Mouse (Mus musculus): Measurements from ENCODE around the gene Ssc5d.

Gene Ssc5d

GRCm38 (mm10) chr7:4948386-4948785 lies 22.8 kb downstream of the Ssc5d start:
- no peak for DNase-seq (ENCODE audit: low read depth, low spot score)

- DNase-seq (ENCODE audit: low read depth, low spot score), result no peak
These were observed 25.2 kb downstream of the Ssc5d start for GRCm38 (mm10) chr7:4950561-4951342.

DNA sequence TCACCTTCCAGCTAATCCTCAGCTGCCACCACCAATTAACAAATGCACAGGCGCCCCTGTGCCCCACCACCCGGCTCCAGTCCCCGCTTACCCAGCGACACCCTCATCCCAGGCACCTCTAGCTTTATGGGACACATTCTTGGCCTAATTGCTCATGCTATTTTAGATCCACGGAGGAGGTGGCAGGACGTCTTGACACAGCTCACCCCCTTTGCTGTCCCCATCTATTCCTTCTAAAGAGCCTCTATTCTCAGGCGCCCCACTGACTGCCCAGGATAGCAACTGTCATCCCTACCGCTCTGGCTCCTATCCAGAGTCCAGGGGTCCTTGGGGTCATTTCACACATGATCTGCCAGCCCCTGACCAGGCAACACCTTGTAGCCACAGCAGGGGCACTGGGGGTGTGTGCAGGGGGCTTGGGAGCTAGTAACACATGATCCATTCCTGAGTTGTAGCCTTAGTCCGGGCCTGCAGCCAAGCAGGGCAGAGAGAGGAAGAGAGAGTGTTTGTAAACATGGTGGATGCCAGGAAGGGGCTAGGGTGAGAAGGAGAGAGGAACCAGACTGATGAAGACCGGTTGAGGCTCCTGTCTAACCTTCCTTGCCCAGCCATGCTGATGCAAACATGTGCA lies 28.3 kb downstream of the Ssc5d start:
- no peak for DNase-seq (ENCODE audit: low read depth, low spot score)

- DNase-seq (ENCODE audit: low read depth, low spot score), result no peak
These were observed 31.8 kb downstream of the Ssc5d start for GRCm38 (mm10) chr7:4957361-4957760.

GRCm38 (mm10) chr7:4963527-4963926 lies 37.9 kb downstream of the Ssc5d start:
- no peak for DNase-seq (ENCODE audit: low read depth, low spot score)

DNA sequence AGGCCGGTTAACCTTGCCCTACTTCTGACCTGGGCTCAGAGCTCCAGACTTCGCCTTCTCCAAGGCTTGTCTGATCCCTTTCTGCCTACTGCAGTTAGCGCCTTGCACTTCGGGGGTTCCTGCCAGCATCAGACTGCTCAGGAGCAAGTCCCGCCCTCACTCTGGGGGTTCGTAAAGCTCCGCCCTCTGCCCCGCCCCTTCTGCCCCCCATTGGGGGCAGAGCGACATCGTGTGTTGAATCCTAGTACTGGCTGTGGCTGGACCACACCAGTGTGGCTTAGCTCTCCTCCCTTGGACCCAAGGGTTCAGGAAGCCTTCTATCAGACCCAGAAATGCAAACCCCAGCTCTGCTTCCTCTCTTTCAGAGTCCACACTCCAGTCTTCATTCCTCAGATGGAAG lies 38.7 kb downstream of the Ssc5d start, which contains the start of gene Sbk2:
TSS of gene Sbk2 (minus strand) at position 135 of the 400 bp plus-strand sequence.
- DNase-seq (ENCODE audit: low read depth, low spot score), result peak; percentile 82

DNA sequence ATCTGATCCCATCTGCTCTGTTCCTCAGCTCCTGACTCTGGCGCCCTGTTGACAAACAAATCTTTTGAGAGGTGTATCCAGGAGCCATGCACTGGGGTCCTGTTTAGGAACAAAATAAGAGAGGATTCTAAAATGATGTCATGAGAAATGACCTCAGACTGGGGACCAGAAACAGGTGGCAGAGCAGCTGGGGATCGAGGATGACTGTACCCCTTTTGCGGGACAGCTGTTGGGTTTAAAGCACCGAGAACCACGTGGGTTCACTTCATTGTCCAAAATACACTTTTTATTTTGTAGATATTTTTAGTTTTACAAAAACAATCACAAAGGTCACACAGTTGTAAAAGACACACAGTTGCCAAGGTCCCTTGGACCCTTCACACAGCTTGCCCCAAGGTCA lies 39.4 kb downstream of the Ssc5d start:
- DNase-seq (ENCODE audit: low read depth, low spot score), result no peak

DNA sequence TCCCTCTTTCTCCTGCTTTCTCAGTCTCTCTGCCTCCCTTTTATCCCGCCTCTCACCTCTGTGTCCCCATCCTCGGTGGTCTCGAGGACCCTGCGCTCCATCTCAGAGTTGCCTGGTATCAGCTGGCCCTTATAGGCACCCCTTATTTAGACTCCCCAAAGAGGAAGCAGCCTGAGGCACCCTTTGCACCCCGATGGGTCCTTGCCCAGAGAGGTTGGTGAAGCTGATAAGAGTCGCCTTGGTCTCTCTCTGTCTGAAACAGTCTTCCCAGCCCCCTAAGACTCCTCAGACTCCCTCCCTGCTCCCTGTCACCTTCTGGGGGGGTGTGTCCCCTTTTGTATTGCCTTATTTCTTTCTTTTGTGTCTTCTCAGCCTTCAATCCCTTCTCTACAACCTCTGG lies 45.5 kb downstream of the Ssc5d start, which contains the start of gene Sbk3:
TSS of gene Sbk3 (minus strand) at position 101 of the 400 bp plus-strand sequence.
- DNase-seq (ENCODE audit: low read depth, low spot score), result no peak

GRCm38 (mm10) chr7:4971710-4972109 lies 46.1 kb downstream of the Ssc5d start:
- DNase-seq (ENCODE audit: low read depth, low spot score), result no peak

- DNase-seq (ENCODE audit: low read depth, low spot score), result peak; percentile 37
These were observed 46.9 kb downstream of the Ssc5d start for GRCm38 (mm10) chr7:4972321-4973047.

GRCm38 (mm10) chr7:4975455-4975854 lies 49.9 kb downstream of the Ssc5d start:
- DNase-seq (ENCODE audit: low read depth, low spot score), result no peak

DNA sequence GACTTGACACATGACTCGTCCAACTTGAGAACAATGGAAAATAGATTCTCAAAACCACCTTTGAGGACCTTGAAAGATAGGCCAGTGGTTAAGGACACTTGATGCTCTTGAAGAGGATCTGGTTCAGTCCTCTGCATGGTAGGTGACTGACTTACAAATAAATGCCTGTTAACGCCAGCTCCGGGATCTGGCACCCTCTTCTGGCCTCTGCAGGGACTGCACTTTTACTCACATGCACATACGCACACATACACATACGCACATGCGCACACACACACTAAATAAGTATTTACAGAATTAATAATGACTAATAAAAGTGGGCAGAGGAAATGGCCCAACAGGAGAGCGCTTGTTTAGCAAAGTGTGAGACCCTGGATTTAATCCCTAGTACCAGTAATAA lies 51.2 kb downstream of the Ssc5d start:
- no peak for DNase-seq (ENCODE audit: low read depth, low spot score)

GRCm38 (mm10) chr7:4988250-4988649 lies 62.7 kb downstream of the Ssc5d start:
- no peak for DNase-seq (ENCODE audit: low read depth, low spot score)

GRCm38 (mm10) chr7:4993347-4993998 lies 67.9 kb downstream of the Ssc5d start:
- peak; percentile 26 for DNase-seq (ENCODE audit: low read depth, low spot score)

DNA sequence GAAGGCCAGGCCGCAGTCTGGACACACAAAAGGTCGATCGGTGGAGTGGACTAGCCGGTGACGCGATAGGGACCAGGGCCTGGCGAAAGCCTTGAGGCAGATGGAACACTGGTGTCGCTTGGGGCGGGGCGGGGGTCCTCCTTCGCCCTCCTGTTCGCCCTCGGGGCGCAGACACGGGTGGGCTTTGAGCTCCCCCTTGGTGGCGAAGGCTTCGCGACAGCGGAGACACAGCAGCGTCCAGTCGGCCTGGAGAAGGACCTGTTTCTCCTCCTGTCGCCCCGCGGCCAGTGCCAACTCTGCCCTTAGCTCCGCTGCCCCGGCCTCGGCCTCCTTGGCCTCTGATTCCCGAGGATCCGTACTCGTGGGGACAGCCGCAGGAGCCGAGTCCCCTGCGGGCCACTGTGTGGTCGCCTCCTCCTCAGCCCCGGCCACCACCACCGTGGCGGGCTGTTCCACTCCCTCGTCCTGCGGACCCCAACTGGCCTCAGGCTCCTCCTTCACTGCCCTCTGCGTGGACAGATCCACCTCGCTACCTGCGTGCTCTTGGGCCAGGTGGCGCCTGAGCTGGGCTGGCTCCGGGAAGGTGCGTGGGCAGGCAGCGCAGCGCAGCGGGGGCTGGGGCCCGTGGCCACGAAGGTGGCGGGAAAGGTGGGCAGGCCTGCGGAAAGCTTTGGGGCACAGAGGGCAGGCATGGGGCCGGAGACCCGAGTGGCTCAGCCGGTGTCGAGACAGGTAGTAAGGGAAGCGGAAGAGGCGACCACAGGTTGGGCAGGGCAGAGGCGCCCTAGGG lies 68.6 kb downstream of the Ssc5d start:
- DNase-seq (ENCODE audit: low read depth, low spot score), result peak; percentile 27
